Mouse (Mus musculus) intestine, embryonic 16.5 days (tissue): ENCODE results near the gene Ccl17. TPM values are rescaled to one million over a fixed set of nuclear protein-coding genes. Genes with fewer than 3 reads are reported as not detected.

ENCODE experiments used
- ATAC-seq: fragments of 200-750 bp; cut with Nextera tagmentation; 2 replicates; pipeline ENCODE4 v1.8.0; 2017; ENCODE audit warnings: moderate TSS enrichment, moderate library complexity
- H3K27ac ChIP-seq: fragments of 300-500 bp; sonication (generic); 2 replicates; pipeline ENCODE4 v1.5.1; 2014; ENCODE audit warnings: mild to moderate bottlenecking, low read length
- H3K27me3 ChIP-seq: fragments of 300-500 bp; sonication (generic); replicated peaks from 2 replicates; pipeline ENCODE4 v1.6.1; 2014; ENCODE audit warnings: low read length, control low read depth, mixed read lengths; ENCODE audit not compliant: control insufficient read depth, insufficient read depth
- H3K36me3 ChIP-seq: fragments of 300-500 bp; sonication (generic); 2 replicates; pipeline ENCODE4 v1.6.1; 2014; ENCODE audit warnings: low read length, control low read depth; ENCODE audit not compliant: control insufficient read depth, insufficient read depth
- H3K4me1 ChIP-seq: fragments of 300-500 bp; sonication (generic); 2 replicates; pipeline ENCODE4 v1.6.1; 2014; ENCODE audit warnings: low read length, control low read depth, mixed read lengths; ENCODE audit not compliant: control insufficient read depth, insufficient read depth
- H3K4me2 ChIP-seq: fragments of 300-500 bp; sonication (generic); 2 replicates; pipeline ENCODE4 v1.6.1; 2014; ENCODE audit warnings: low read depth, low read length, control low read depth
- H3K4me3 ChIP-seq: fragments of 300-500 bp; sonication (generic); 2 replicates; pipeline ENCODE4 v1.5.1; 2014; ENCODE audit warnings: mild to moderate bottlenecking, low read length
- H3K9ac ChIP-seq: fragments of 300-500 bp; sonication (generic); 2 replicates; pipeline ENCODE4 v1.6.1; 2014; ENCODE audit warnings: low read depth, low read length
- H3K9me3 ChIP-seq: fragments of 300-500 bp; sonication (generic); 2 replicates; pipeline ENCODE4 v1.6.1; 2016; ENCODE audit warnings: low read length, control low read depth; ENCODE audit not compliant: control insufficient read depth
- WGBS: fragments of 180-500 bp; shearing (Covaris S2); extraction: QIAGEN DNeasy Blood & Tissue Kit; methylation state at CpG from one replicate; pipeline ENCODE4 v1.1.7; 2014; 5-methylcytosine and 5-hydroxymethylcytosine counted together
- polyA plus RNA-seq: library from polyadenylated mRNA; unstranded; fragments of >200 nt; fragmentation: Nextera tagmentation; extraction: Ambion mirVana; gene quantifications from 2 replicates; pipeline ENCODE4 v1.2.1, GENCODE M21; 2015

The Ccl17 gene
- polyA plus RNA-seq, 1 experiment from 2014 or later: 0.29 TPM

DNA sequence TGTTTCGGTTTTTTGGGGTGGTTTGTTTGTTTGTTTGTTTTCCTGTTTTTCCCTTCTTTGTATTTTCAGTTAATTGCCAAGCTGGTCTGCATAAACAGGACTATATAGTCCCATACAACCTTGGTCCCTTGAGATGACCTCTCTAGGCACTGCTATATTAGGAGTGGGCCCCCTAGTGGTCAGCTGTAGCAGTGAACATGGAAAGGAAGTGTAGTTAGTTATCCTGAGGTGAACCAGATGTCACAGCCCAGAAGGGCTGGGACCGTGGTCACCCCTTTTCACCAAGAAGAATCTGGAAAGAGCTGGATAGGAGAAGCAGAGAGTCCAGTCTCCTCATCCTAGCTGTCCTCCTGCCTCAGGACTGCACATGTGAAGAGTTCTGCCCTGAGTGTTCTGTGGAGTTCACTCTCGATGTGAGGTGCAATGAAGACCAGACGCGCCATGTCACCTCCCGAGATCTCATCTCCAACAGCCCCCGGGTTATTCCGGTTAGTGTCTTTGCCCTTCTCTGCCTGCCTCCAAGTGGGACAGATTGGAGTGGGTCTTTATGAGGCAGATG is 51.2 kb downstream of the Ccl17 start:
- 0 out of 2 replicates have a peak, but pooled peaks have one; percentile 39 for ATAC-seq
- H3K4me3 ChIP-seq: no peak overlapping the region
- 68% methylated on average over 8 of the region's 8 CpGs for WGBS

More for the DNA sequence above, 51.2 kb downstream of the Ccl17 start:
- Histone ChIP-seq H3K9ac (no peak overlapping the region), H3K9me3 (no peaks in the 10 kb centered on the region), H3K27ac (no peak overlapping the region), H3K4me1 (0 out of 2 replicates have a peak, but pooled peaks cover 2% of the 10 kb centered on the region), H3K36me3 (peaks cover 17% of the 10 kb centered on the region), H3K27me3 (no peaks in the 10 kb centered on the region), H3K4me2 (no peak overlapping the region)

Other genes starting within 250 kb of the Ccl17 start
- 27.9 and 29.5 TPM in 2 replicates for gene Rspry1, start 208.5 kb upstream of the Ccl17 start, polyA plus RNA-seq
- 50.7 and 56.4 TPM in 2 replicates for gene Fam192a, start 208.5 kb upstream of the Ccl17 start, polyA plus RNA-seq
- gene Arl2bp, start 143.9 kb upstream of the Ccl17 start, polyA plus RNA-seq: 104 and 106 TPM in 2 replicates
- gene Pllp, start 114.2 kb upstream of the Ccl17 start, polyA plus RNA-seq: 55.6 and 64.0 TPM in 2 replicates
- gene Ccl22, start 64.9 kb upstream of the Ccl17 start, polyA plus RNA-seq: 0.10 TPM in 1 of 2 replicates, not detected in the other
- 34.7 and 47.2 TPM in 2 replicates for gene Cx3cl1, start 38.4 kb upstream of the Ccl17 start, polyA plus RNA-seq
- 142 and 145 TPM in 2 replicates for gene Coq9, start 27.9 kb downstream of the Ccl17 start, polyA plus RNA-seq
- gene Ciapin1, start 27.9 kb downstream of the Ccl17 start, polyA plus RNA-seq: 79.1 and 90.1 TPM in 2 replicates
- 117 and 133 TPM in 2 replicates for gene Polr2c, start 47.0 kb downstream of the Ccl17 start, polyA plus RNA-seq
- gene Dok4, start 65.9 kb downstream of the Ccl17 start, polyA plus RNA-seq: 49.6 and 51.5 TPM in 2 replicates
- gene Ccdc102a, start 107.6 kb downstream of the Ccl17 start, polyA plus RNA-seq: 10.9 and 11.5 TPM in 2 replicates
- gene Adgrg5, start 113.2 kb downstream of the Ccl17 start, polyA plus RNA-seq: 1.6 and 2.8 TPM in 2 replicates
- gene Adgrg1, start 164.3 kb downstream of the Ccl17 start, polyA plus RNA-seq: 24.4 and 26.8 TPM in 2 replicates
- gene Adgrg3, start 207.2 kb downstream of the Ccl17 start, polyA plus RNA-seq: 3.0 and 3.6 TPM in 2 replicates
- 0.07 TPM in 1 of 2 replicates, not detected in the other for gene Drc7, start 244.7 kb downstream of the Ccl17 start, polyA plus RNA-seq